ENCODE assay signal across 8 mouse cellular contexts in genomic region chrX:146962258-146962913, GRCm38 (mm10). TPM values are rescaled to one million over a fixed set of nuclear protein-coding genes. Genes with fewer than 3 reads are reported as not detected.
DNase-seq lines count a peak whose midpoint lies in the region; ATAC-seq and TF ChIP-seq lines count a peak whose summit lies in the region.

Gene Htr2c, plus strand, starts transcription at chrX:146962513.

- ATAC-seq in stomach, postnatal 0 days (ENCODE audit: low FRiP score, low TSS enrichment), result no peak; the same call in 1 of the 2 replicates

- TF ChIP-seq CTCF in stomach, postnatal 0 days (IDR thresholded peaks at IDR 0.05; ENCODE audit: low read depth), result no peak

- peaks cover 29% of the 10 kb centered on the region for H3K27me3 ChIP-seq in heart, embryonic 10.5 days (ENCODE audit: insufficient read depth, poor library complexity, severe bottlenecking)
- peaks cover 52% of the 10 kb centered on the region for H3K27me3 ChIP-seq in hindbrain, embryonic 10.5 days (ENCODE audit: insufficient read depth, poor library complexity, severe bottlenecking)
- peaks cover 57% of the 10 kb centered on the region for H3K27me3 ChIP-seq in limb, embryonic 10.5 days (ENCODE audit: low read depth, poor library complexity, severe bottlenecking)
- H3K27me3 ChIP-seq in stomach, postnatal 0 days (ENCODE audit: control insufficient read depth, insufficient read depth, low read length), result no peaks in the 10 kb centered on the region

- H3K4me1 ChIP-seq in heart, embryonic 10.5 days, result no peaks in the 10 kb centered on the region
- H3K4me1 ChIP-seq in ES-E14 (ENCODE audit: control insufficient read depth in 2 of 2, insufficient read depth in 2 of 2, low read length in 2 of 2, poor library complexity in 1 of 2), result no peaks in the 10 kb centered on the region
- H3K4me1 ChIP-seq in hindbrain, embryonic 10.5 days (replicated peaks), result no peaks in the 10 kb centered on the region
- H3K4me1 ChIP-seq in limb, embryonic 10.5 days, result peaks cover 4% of the 10 kb centered on the region; the same call in 1 of the 2 replicates
- no peaks in the 10 kb centered on the region for H3K4me1 ChIP-seq in stomach, postnatal 0 days (replicated peaks; ENCODE audit: control insufficient read depth, insufficient read depth)

- H3K4me3 ChIP-seq in heart, embryonic 10.5 days, result peak within 1 kb of the TSS; percentile 51
- H3K4me3 ChIP-seq in ES-E14 (ENCODE audit: insufficient read depth in 1 of 2, low read depth in 1 of 2, low read length in 2 of 2, poor library complexity in 1 of 2, severe bottlenecking in 1 of 2), result peak within 1 kb of the TSS; percentile 39 to 56; a peak in 3 of 4 replicates
- H3K4me3 ChIP-seq in hindbrain, embryonic 10.5 days, result peak within 1 kb of the TSS; percentile 51
- peak within 1 kb of the TSS; percentile 39 for H3K4me3 ChIP-seq in limb, embryonic 10.5 days
- H3K4me3 ChIP-seq in stomach, postnatal 0 days (ENCODE audit: low read depth, low read length), result no peak within 1 kb of the TSS

- H3K4me2 ChIP-seq in stomach, postnatal 0 days (replicated peaks; ENCODE audit: low read depth), result peak within 1 kb of the TSS; percentile 32; the same call in 1 of the 2 replicates

- no peak within 1 kb of the TSS for H3K9ac ChIP-seq in ES-E14 (ENCODE audit: insufficient read depth, low read depth, low read length, poor library complexity, severe bottlenecking)
- H3K9ac ChIP-seq in stomach, postnatal 0 days (ENCODE audit: low read length), result no peak within 1 kb of the TSS

- TF ChIP-seq EP300 in stomach, postnatal 0 days (optimal IDR thresholded peaks at IDR 0.05), result no peak

- no peaks in the 10 kb centered on the region for H3K36me3 ChIP-seq in heart, embryonic 10.5 days
- no peaks in the 10 kb centered on the region for H3K36me3 ChIP-seq in ES-E14 (ENCODE audit: control insufficient read depth, insufficient read depth, low read length, poor library complexity, severe bottlenecking)
- no peaks in the 10 kb centered on the region for H3K36me3 ChIP-seq in hindbrain, embryonic 10.5 days
- no peaks in the 10 kb centered on the region for H3K36me3 ChIP-seq in limb, embryonic 10.5 days
- H3K36me3 ChIP-seq in stomach, postnatal 0 days (ENCODE audit: control insufficient read depth, insufficient read depth, low read length), result no peaks in the 10 kb centered on the region

- 22% methylated on average over 27 of the region's 27 CpGs for WGBS in heart, embryonic 10.5 days
- WGBS in hindbrain, embryonic 10.5 days, result 21% methylated on average over 27 of the region's 27 CpGs
- 14% methylated on average over 27 of the region's 27 CpGs for WGBS in limb, embryonic 10.5 days
- 15% methylated on average over 27 of the region's 27 CpGs for WGBS in stomach, postnatal 0 days

- H3K9me3 ChIP-seq in heart, embryonic 10.5 days, result no peaks in the 10 kb centered on the region
- no peaks in the 10 kb centered on the region for H3K9me3 ChIP-seq in ES-E14 (ENCODE audit: control insufficient read depth, insufficient read depth, low read depth, low read length)
- H3K9me3 ChIP-seq in hindbrain, embryonic 10.5 days, result no peaks in the 10 kb centered on the region
- no peaks in the 10 kb centered on the region for H3K9me3 ChIP-seq in limb, embryonic 10.5 days (replicated peaks)
- H3K9me3 ChIP-seq in stomach, postnatal 0 days (ENCODE audit: control insufficient read depth, low read length), result no peaks in the 10 kb centered on the region

- H3K27ac ChIP-seq in heart, embryonic 10.5 days, result no peak within 1 kb of the TSS
- no peak within 1 kb of the TSS for H3K27ac ChIP-seq in ES-E14 (ENCODE audit: insufficient read depth, low read depth, low read length, poor library complexity, severe bottlenecking)
- no peak within 1 kb of the TSS for H3K27ac ChIP-seq in hindbrain, embryonic 10.5 days
- no peak within 1 kb of the TSS for H3K27ac ChIP-seq in limb, embryonic 10.5 days
- H3K27ac ChIP-seq in stomach, postnatal 0 days (replicated peaks), result no peak within 1 kb of the TSS

- DNase-seq in heart, embryonic 10.5 days (ENCODE audit: low spot score), result no peak
- DNase-seq in heart, postnatal 4 days, result no peak
- no peak for DNase-seq in ES-E14 (ENCODE audit: low read depth, low spot score)
- DNase-seq in hindbrain, embryonic 10.5 days (ENCODE audit: low spot score), result no peak
- no peak for DNase-seq in limb, embryonic 10.5 days (ENCODE audit: low spot score)
- no peak for DNase-seq in stomach, postnatal 0 days (ENCODE audit: low spot score)
- no peak for DNase-seq in urinary bladder, postnatal 36 days (ENCODE audit: low spot score in 2 of 2)
- no peak for DNase-seq in kidney, postnatal 4 days

- in situ Hi-C loops in ES-E14 (cut with MboI; ENCODE audit: low sequenced_read_pairs in 2 of 2, unreplicated experiment in 2 of 2), result no loop called here

TF ChIP-seq in ES-E14, 5 proteins besides CTCF, POLR2A, EP300 and RAD21:
- no peak for TF ChIP-seq ZNF384 (IDR thresholded peaks at IDR 0.05; ENCODE audit: low read depth, low read length)
- TF ChIP-seq CHD2 (IDR thresholded peaks at IDR 0.05; ENCODE audit: low read depth, low read length), result no peak
- no peak for TF ChIP-seq HCFC1 (IDR thresholded peaks at IDR 0.05; ENCODE audit: borderline replicate concordance, insufficient read depth, low read length)

RNA-seq across cellular contexts. Expression of gene Htr2c, which starts in this region (rescaled TPM):
- not detected in 2 replicates for polyA plus RNA-seq in heart, embryonic 10.5 days (2016; fragmentation: Nextera tagmentation; extraction: Ambion mirVana)
- not detected for total RNA-seq in heart, postnatal 4 days (2021)
- not detected in 2 replicates for total RNA-seq in ES-E14 (2012; rRNA removed)
- polyA plus RNA-seq in hindbrain, embryonic 10.5 days (2016; fragmentation: Nextera tagmentation; extraction: Ambion mirVana), result 0.52 and 2.9 TPM in 2 replicates
- not detected in 2 replicates for polyA plus RNA-seq in limb, embryonic 10.5 days (2016; fragmentation: Nextera tagmentation; extraction: Ambion mirVana)
- 0.08 and 0.24 TPM in 2 replicates for polyA plus RNA-seq in stomach, postnatal 0 days (2015; fragmentation: Nextera tagmentation; extraction: Ambion mirVana)
